Mouse (Mus musculus) heart, embryonic 12.5 days (tissue): ENCODE data around the gene 1700028P14Rik. TPM values are rescaled to one million over a fixed set of nuclear protein-coding genes. Genes with fewer than 3 reads are reported as not detected.
A peak's percentile ranks its signal among the peaks of the same experiment; 100 is the strongest.

ENCODE experiments used
- ATAC-seq: fragments of 200-750 bp; cut with Nextera tagmentation; 2 replicates; pipeline ENCODE4 v1.8.0; 2017; ENCODE audit warnings: moderate TSS enrichment, moderate library complexity; ENCODE audit not compliant: insufficient number of reproducible peaks, low FRiP score
- H3K27ac ChIP-seq: fragments of 300-500 bp; sonication (generic); 2 replicates; pipeline ENCODE4 v1.5.1; 2016; ENCODE audit warnings: mild to moderate bottlenecking, moderate library complexity; ENCODE audit not compliant: poor library complexity, severe bottlenecking
- H3K27me3 ChIP-seq: fragments of 300-500 bp; sonication (generic); replicated peaks from 2 replicates; pipeline ENCODE4 v1.6.1; 2016; ENCODE audit warnings: mild to moderate bottlenecking, moderate library complexity
- H3K36me3 ChIP-seq: fragments of 300-500 bp; sonication (generic); 2 replicates; pipeline ENCODE4 v1.6.1; 2016; ENCODE audit warnings: mild to moderate bottlenecking, moderate library complexity
- H3K4me1 ChIP-seq: fragments of 300-500 bp; sonication (generic); replicated peaks from 2 replicates; pipeline ENCODE4 v1.6.1; 2016; ENCODE audit warnings: mild to moderate bottlenecking
- H3K4me2 ChIP-seq: fragments of 300-500 bp; sonication (generic); 2 replicates; pipeline ENCODE4 v1.6.1; 2016; ENCODE audit warnings: mild to moderate bottlenecking, moderate library complexity
- H3K4me3 ChIP-seq: fragments of 300-500 bp; sonication (generic); 2 replicates; pipeline ENCODE4 v1.5.1; 2016; ENCODE audit warnings: mild to moderate bottlenecking
- H3K9ac ChIP-seq: fragments of 300-500 bp; sonication (generic); 2 replicates; pipeline ENCODE4 v1.6.1; 2016; ENCODE audit warnings: mild to moderate bottlenecking, moderate library complexity
- H3K9me3 ChIP-seq: fragments of 300-500 bp; sonication (generic); replicated peaks from 2 replicates; pipeline ENCODE4 v1.6.1; 2016; ENCODE audit warnings: mild to moderate bottlenecking, moderate library complexity
- WGBS: fragments of 180-500 bp; shearing (Covaris S2); methylation state at CpG from one replicate; pipeline ENCODE4 v1.1.7; 2016; 5-methylcytosine and 5-hydroxymethylcytosine counted together
- polyA plus RNA-seq: library from polyadenylated mRNA; unstranded; fragments of >200 nt; fragmentation: Nextera tagmentation; extraction: Ambion mirVana; gene quantifications from 2 replicates; pipeline ENCODE4 v1.2.1, GENCODE M21; 2016

1700028P14Rik gene
- polyA plus RNA-seq, 1 experiment from 2014 or later: not detected

DNA sequence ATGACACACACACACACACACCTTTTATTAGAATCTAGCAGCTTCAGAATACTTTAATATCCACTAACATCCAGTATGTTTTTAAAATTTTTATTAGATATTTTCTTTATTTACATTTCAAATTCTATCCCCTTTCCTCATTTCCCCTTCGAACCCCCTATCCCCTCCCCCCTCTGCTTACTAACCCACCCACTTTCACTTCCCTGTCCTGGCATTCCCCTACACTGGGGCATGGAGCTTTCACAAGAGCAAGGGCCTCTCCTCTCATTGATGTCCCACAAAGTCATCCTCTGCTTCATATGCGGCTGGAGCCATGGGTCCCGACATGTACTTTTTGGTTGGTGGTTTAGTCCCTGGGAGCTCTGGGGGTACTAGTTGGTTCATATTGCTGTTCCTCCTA, 116.9 kb downstream of the 1700028P14Rik start:
- no peak for ATAC-seq
- no peaks in the 10 kb centered on the region for H3K36me3 ChIP-seq
- no peak overlapping the region for H3K4me2 ChIP-seq
- no peak overlapping the region for H3K4me3 ChIP-seq
- no peak overlapping the region for H3K27ac ChIP-seq
- 81% methylated on average over 3 of the region's 3 CpGs for WGBS
- H3K9ac ChIP-seq: no peak overlapping the region
- no peaks in the 10 kb centered on the region for H3K4me1 ChIP-seq
- no peaks in the 10 kb centered on the region for H3K9me3 ChIP-seq
- H3K27me3 ChIP-seq: no peaks in the 10 kb centered on the region

DNA sequence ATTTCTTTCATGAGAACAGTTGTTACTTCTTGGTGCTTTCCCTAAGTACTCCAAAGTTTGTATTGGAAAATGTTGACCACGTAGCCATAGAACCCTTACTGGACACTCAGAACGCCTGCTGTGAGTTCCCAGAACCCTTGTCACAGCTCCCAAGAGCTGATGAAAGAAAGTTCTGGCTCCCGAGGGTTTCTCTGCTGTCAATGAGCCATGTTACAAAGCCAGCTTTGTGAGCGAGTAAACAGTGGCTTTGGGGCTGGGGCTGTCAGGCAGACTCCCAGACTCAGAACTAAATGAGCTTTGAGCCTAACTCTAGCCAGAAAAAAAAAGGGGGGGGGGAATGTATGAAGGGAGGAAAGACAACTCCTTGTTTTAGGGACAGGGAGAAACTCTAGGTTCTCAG, 120.7 kb downstream of the 1700028P14Rik start:
- Histone ChIP-seq H3K4me1 (no peaks in the 10 kb centered on the region), H3K4me2 (no peak overlapping the region), H3K9me3 (no peaks in the 10 kb centered on the region), H3K27ac (no peak overlapping the region), H3K9ac (no peak overlapping the region), H3K4me3 (no peak overlapping the region), H3K36me3 (no peaks in the 10 kb centered on the region), H3K27me3 (no peaks in the 10 kb centered on the region)
- WGBS: 48% methylated on average over 4 of the region's 4 CpGs
- no peak for ATAC-seq

DNA sequence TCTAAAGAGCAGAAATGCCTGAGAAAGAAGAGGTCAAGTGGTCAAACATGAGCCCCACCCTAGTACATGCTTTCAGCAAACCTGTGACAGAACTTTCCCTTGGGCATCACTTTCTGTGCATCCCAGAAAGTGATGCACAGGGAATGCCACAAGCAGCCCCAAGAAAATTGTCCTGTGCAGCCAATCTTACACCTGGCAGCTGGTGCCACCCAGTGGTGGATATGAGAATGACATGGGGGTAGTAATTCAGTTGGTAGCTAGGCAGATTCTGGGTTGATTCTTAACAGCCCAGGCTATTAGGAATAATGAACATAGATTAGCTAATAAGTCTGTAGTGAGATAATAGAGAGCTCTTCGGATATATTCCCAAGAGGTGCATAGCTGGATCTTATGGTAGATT, 128.9 kb downstream of the 1700028P14Rik start:
- Histone ChIP-seq H3K27ac (no peak overlapping the region), H3K4me3 (no peak overlapping the region), H3K9ac (no peak overlapping the region), H3K9me3 (no peaks in the 10 kb centered on the region), H3K27me3 (no peaks in the 10 kb centered on the region), H3K4me1 (peaks cover 15% of the 10 kb centered on the region), H3K4me2 (no peak overlapping the region), H3K36me3 (no peaks in the 10 kb centered on the region)
- ATAC-seq: no peak
- WGBS: 5% methylated on average over 1 of the region's 1 CpGs

DNA sequence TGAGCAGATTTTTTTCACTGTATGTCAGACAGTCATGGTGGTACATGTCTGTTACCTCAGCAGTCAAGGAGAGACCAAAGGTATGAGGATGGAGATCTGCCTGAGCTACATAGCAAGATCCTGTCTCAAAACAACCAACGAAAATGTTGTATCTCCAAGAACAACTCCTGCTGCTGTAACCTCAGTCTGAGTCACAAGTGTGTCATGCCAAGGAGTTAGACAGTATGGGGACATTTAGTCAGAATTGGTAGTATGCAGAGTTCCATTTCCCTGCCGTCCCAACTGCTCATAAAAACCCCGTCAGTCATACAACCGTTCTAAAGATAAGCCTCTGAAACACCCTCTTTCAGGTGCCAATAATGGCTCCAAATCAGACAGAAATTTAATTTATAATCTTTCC, 130.8 kb downstream of the 1700028P14Rik start:
- no peak for ATAC-seq
- H3K4me1 ChIP-seq: peaks cover 15% of the 10 kb centered on the region
- H3K36me3 ChIP-seq: no peaks in the 10 kb centered on the region
- H3K27ac ChIP-seq: no peak overlapping the region
- H3K4me3 ChIP-seq: no peak overlapping the region
- no peak overlapping the region for H3K4me2 ChIP-seq
- no peaks in the 10 kb centered on the region for H3K9me3 ChIP-seq
- no peaks in the 10 kb centered on the region for H3K27me3 ChIP-seq
- H3K9ac ChIP-seq: no peak overlapping the region
- WGBS: 80% methylated on average over 4 of the region's 4 CpGs

DNA sequence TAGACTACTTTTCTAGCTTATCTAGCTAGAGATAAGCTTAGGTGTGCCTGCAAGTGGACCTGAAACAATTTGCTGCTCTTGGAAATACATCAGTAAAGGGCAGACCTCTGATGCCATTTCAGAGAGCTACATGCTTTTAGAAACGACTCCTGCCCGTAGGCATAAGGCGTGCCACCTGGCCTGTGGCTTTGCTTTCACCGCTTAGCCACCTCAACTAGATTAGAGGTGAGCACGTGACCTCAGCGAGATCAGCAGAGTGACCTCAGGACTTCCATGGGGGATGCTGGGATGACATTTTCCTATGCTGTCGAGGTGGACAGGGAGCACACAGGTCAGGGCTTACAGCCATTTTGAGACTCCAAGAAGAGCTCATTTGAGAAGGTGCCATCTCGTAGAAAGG, 131.5 kb downstream of the 1700028P14Rik start:
- Histone ChIP-seq H3K4me2 (peak overlapping the region; percentile 13; the same call in 1 of the 2 replicates), H3K9ac (no peak overlapping the region), H3K27ac (0 out of 2 replicates have a peak overlapping the region, but pooled peaks have one; percentile 44), H3K27me3 (no peaks in the 10 kb centered on the region), H3K36me3 (no peaks in the 10 kb centered on the region), H3K9me3 (no peaks in the 10 kb centered on the region), H3K4me1 (peaks cover 15% of the 10 kb centered on the region), H3K4me3 (no peak overlapping the region)
- WGBS: 56% methylated on average over 8 of the region's 8 CpGs
- ATAC-seq: no peak

DNA sequence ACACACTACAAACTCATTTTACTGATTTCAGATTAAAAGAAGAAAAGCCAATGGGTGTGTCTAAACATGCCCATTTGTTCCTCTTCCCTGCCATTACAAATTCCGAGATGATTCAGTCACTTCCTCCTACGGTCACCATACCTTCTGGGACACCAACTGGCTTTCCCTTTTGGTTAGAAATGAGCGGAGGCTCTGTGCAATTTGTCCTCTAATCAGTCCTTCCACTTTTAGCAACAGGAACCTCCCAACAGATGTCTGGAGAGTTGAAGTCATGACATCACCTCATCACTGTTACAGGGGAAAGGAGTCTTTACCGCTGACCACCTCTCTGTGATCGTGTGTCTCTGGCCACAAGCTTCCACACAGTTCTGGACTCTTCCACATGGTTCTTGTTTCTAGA, 132.0 kb downstream of the 1700028P14Rik start:
- Histone ChIP-seq H3K27me3 (no peaks in the 10 kb centered on the region), H3K4me3 (no peak overlapping the region), H3K9me3 (no peaks in the 10 kb centered on the region), H3K4me2 (peak overlapping the region; percentile 13; the same call in 1 of the 2 replicates), H3K9ac (no peak overlapping the region), H3K36me3 (no peaks in the 10 kb centered on the region), H3K4me1 (peaks cover 15% of the 10 kb centered on the region), H3K27ac (0 out of 2 replicates have a peak overlapping the region, but pooled peaks have one; percentile 44)
- WGBS: 11% methylated on average over 5 of the region's 5 CpGs
- no peak for ATAC-seq

DNA sequence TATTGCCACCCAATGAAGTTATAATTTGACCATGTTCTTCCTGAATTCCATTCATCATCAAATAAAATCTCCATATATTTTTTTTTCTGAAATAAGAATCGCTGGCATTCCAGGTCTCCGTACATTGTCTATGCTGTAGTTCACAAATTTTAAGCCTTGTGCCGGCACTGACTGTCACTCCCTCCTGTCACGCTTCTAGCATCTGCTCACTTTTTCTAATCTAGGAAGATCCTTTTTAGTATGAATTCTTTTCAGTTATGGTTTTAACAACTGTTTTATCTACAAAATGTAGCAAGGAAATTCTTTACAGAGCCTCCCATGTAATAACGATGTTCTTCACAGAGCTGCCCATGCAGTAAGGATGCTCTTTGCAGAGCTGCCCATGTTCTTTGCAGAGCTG, 134.1 kb downstream of the 1700028P14Rik start:
- Histone ChIP-seq H3K27ac (no peak overlapping the region), H3K4me2 (no peak overlapping the region), H3K4me1 (peaks cover 15% of the 10 kb centered on the region), H3K4me3 (no peak overlapping the region), H3K36me3 (no peaks in the 10 kb centered on the region), H3K9me3 (no peaks in the 10 kb centered on the region), H3K27me3 (no peaks in the 10 kb centered on the region), H3K9ac (no peak overlapping the region)
- no peak for ATAC-seq
- WGBS: 89% methylated on average over 5 of the region's 5 CpGs

DNA sequence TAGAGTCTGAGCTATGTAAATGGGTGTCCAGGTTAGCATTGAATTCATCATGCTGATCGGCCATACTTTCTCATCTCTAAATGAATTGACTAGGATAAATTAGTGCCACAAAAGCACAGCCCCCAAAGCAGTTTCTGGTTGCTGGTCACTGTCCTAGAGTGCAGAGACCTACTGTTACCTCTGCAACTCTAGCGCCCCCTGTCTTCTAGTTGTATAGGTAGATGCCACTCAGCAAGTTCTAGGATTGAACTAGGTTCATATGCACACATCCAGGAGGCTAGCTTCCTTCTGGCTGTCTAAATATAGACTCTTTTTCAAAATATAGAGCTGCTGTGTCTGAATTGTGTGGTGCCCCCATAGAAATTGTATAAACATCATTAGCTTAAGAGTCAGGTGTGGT, 141.3 kb downstream of the 1700028P14Rik start:
- no peak for ATAC-seq
- no peaks in the 10 kb centered on the region; the same call in 1 of the 2 replicates for H3K4me1 ChIP-seq
- H3K36me3 ChIP-seq: no peaks in the 10 kb centered on the region
- H3K9me3 ChIP-seq: no peaks in the 10 kb centered on the region
- H3K9ac ChIP-seq: no peak overlapping the region
- no peak overlapping the region for H3K27ac ChIP-seq
- H3K4me3 ChIP-seq: no peak overlapping the region
- 45% methylated on average over 2 of the region's 2 CpGs for WGBS
- no peak overlapping the region for H3K4me2 ChIP-seq
- H3K27me3 ChIP-seq: no peaks in the 10 kb centered on the region

Other genes with a start within 250 kb of the 1700028P14Rik start
- gene Mamdc2, start 204.4 kb downstream of the 1700028P14Rik start, polyA plus RNA-seq: 1.3 and 1.5 TPM in 2 replicates
- 7.2 and 7.9 TPM in 2 replicates for gene Ptar1, start 34.6 kb upstream of the 1700028P14Rik start, polyA plus RNA-seq
- gene Apba1, start 106.1 kb upstream of the 1700028P14Rik start, polyA plus RNA-seq: 0.49 and 0.51 TPM in 2 replicates